Mouse (Mus musculus) E14TG2a.4 (cell line): Measurements from ENCODE around the gene Frem2.

Source experiments
- CTCF ChIP-seq: conservative IDR thresholded peaks from 2 replicates; pipeline ENCODE4 v1.5.1; 2014; ENCODE audit warnings: low read length
- NANOG ChIP-seq: IDR thresholded peaks from 2 replicates; pipeline ENCODE4 v1.6.1; 2014; ENCODE audit warnings: borderline replicate concordance, low read length, mixed read lengths

GRCm38 (mm10) chr3:53630630-53631029 is 26.5 kb downstream of the Frem2 start:
- no peak for TF ChIP-seq CTCF
- TF ChIP-seq NANOG = no peak
